Mouse (Mus musculus): Measurements from ENCODE around the gene Slc25a3.
A peak's percentile ranks its signal among the peaks of the same experiment; 100 is the strongest.

Gene Slc25a3

DNA sequence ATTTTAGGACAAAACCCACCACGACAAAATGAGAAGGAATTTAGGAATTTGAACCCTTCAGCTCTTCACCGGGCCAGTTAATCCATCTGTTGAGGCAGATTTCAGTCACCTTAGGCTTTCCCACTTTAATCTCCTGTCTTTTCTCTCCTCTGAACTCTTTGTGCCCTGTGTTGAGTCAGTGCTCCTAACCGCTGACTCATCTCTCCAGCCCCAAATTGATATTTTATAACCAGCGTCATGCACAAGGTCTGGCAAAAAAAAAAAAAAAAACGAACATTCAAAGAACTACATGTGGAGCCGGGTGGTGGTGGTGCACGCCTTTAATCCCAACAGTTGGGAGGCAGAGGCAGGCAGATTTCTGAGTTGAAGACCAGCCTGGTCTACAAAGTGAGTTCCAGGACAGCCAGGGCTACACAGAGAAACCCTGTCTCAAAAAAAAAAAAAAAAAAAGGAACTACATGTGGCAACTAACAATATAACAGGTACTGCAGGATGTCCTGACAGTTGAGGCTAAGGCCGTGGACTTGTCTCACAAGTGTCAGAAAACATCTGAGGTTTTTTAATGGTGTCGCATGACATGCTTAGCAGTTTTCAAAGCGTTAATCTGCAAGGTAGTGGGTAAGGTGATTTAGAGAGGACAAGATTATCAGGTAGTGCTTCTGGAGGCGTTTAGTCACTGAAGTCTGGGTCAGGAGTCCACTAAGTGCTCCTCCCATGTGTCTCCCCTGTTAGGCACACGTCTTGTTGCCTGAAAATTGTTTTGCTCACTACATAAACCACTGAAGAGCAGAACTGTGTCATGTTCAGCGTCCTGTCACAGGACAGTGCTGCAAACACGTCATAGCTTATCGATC lies 29.4 kb downstream of the Slc25a3 start:
- no peak for DNase-seq (ENCODE audit: low spot score)

DNA sequence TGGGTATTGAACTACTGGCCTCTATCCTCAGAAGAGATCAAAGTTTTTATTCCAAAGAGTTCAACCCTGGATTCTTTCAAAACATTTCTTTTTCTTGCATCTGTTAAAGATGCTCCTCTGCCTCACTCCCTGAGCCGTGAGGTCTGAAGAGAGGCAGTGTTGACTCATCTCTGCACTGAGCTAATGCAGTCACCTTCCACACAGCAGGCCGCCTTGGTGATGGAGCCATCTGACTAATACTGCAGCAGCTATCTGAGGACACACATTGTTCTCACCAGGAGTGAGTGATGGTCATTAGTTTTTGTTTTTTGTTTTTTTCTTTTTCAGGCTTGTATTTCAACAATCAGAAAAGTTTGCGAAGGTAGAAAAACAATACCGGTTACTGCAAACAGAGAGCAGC lies 31.0 kb downstream of the Slc25a3 start:
- DNase-seq (ENCODE audit: low spot score): no peak

DNA sequence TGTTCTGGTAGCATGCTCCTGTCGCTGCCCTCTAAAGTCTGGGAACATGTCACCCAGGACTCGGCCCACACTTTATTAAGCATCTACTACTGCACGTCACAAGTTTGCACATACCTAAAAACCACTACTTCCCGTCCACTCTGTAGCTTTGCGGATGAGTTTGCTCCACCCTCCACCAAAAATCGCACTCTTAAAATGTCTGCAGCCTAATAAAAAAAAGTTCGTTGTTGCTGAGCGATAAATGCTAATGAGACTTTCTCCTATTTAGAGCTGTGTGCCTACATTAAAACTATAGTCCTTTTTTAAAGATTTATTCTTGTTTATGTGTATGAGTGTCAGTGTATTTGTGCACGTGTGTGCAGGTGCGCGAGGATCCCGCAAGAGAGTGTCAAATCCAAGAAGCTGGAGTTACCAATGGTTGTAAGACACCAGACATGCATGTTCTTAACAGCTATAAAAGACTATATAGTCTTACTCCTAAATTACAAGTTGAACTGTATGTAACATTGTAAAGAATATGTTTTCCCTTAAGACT lies 40.4 kb downstream of the Slc25a3 start:
- no peak for DNase-seq (ENCODE audit: low spot score)

DNA sequence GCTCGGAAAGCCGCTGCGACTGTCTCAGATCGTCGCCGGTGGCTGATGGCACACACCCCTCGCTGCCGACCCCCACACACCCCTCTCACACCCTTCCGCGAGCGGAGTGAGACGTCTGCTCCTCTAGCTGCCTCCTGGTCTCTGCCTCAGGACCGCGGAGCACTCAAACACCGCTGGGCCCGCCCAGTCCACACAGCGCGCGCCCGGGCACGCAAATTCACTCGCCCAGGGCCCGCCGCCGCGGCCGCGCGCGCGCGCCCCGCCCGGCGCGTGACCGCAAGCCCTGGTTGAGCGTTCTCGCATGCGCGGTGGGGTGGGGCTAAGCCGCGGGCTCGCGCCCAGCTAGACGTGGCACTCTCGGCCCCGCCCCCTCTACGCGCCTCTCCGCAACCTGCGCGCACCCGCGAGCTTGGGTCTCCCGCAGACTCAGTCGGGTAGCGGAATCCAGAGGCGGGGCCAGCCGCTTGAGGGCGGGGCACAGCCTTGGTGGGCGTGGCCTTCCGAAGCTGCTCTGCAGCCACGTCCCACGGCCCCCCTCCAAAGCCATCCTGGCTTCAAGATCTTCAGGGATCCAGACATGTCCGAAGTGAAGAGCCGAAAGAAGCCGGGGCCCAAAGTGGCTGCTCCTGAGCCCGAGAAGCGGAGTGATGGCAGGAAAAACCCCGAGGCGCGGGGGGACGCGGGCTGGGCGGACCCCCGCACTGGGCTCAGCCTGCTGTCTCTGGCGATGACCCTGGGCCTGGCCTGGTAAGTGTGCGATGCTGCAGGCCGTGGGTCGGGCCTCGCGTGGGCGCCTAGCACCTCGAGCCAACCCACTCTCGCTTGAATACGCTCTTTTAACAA lies 41.1 kb downstream of the Slc25a3 start, which contains the start of the genes Apaf1 and Ikbip:
Gene Apaf1 (minus strand): TSS at position 221 of the 843 bp plus-strand sequence.
Gene Ikbip (plus strand): TSS at position 391 of the 843 bp plus-strand sequence.
- peak; percentile 99 for DNase-seq (ENCODE audit: low spot score)

DNA sequence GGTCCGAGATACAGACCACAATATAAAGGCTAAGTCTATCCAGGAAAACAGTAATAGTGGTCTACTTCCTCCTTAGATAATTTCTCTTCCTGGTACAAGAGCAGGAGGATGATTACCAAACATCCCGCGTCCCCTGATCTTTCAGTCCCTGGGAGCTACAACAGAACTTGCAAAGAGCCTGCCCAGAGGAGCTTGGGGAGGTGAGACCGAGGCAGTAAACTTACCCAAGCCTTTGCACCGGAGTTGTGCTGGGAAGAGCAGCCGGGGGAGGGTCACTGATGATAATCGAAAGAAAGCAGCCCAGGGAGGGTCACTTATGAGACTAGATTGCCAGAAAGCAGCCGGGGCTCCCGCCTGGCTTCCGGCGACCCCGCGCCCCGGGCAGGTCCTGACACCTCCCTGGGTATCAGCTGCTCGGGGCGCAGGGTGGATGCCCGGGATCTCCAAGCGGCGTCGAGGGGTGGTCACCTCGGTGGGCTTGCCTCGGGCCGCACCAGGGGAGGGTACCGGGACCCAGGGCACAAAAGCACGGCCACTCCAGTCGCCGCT lies 41.8 kb downstream of the Slc25a3 start:
- DNase-seq (ENCODE audit: low spot score): no peak

DNA sequence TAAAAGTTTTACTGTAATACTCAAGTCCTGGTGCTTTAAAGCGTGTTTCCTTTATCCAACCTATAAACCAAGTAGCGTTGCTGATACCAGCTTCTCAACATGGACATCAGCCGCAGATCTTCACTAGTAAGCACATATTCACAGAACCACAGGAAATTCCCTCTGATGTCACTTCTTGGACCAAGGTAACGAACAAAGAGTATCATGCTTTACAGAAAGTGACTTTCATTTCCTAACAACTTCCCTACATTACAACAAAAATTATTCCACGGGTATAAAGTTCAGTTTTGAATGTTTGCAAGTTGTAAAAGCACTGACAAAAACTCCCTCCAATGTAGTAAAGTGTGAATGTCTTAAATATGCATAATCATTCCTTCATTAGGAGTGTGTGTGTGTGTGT lies 43.3 kb downstream of the Slc25a3 start:
- DNase-seq (ENCODE audit: low spot score): no peak

DNA sequence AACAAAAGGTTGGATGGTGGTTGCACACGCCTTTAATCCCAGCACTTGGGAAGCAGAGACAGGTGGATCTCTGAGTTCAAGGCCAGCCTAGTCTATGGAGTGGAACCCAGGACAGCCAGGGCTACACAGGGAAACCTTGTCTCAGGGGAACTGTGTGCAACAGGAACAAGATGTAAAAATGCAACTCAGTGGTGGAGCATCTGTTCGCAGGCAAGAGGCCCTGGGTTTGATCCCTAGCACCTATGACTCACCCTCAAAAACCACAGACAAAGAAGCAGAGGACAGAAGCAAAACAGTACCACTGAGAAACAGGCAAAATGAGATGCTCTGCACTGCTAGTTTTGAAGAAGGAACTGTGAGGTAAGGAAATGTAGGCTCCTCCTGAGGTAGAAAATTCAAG lies 47.2 kb downstream of the Slc25a3 start:
- DNase-seq (ENCODE audit: low spot score): no peak

DNA sequence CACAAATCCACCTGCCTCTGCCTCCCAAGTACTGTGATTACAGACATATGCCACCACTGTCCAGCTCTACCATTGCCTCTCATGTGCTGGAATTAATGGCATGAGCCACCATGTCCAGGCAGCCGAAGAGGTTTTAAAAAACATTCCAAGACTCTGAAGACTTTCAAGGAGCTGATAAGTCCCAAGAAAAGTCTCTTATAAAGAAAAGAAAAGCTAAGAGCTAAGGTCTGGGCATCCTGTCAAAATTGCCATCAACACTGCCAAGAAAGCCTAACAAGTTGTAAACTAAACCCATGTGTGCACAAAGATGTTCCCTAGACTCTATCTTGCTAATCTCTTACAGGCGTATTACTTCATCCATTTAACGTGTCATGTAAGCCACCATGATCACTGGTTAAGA lies 50.5 kb downstream of the Slc25a3 start:
- DNase-seq (ENCODE audit: low spot score): no peak

DNA sequence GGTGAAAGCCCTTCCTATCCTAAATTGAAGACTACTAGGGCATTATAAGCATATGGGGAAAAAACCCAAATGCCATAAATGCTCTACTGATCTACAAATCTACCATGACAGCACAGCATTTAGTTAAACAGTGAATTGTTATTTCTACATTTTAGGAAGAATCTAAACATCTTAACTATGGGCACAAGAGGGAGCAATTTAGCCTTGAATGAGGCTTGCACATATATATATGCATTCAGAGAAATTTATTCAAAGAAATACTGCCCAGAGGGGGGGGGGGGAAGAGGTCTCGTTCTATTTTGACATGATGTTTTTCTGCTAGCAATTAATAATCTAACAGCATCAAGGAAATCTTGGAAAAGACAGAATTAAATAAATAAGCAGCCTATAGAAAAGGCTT lies 52.1 kb downstream of the Slc25a3 start:
- DNase-seq (ENCODE audit: low spot score): no peak
